Mouse (Mus musculus): ENCODE results near the gene 1600012H06Rik. TPM values are rescaled to one million over a fixed set of nuclear protein-coding genes. Genes with fewer than 3 reads are reported as not detected.

Gene 1600012H06Rik
- polyA plus RNA-seq (2012), result 1.4 and 1.8 TPM in 2 replicates

- TF ChIP-seq GATA1 (IDR thresholded peaks at IDR 0.05; ENCODE audit: low read length), result no peak
Measured at GRCm38 (mm10) chr17:14943009-14943728, at the start of gene 1600012H06Rik, which contains the start of gene Wdr27. TSS of gene 1600012H06Rik (plus strand) at chr17:14943184. TSS of gene Wdr27 (minus strand) at chr17:14943158.

DNA sequence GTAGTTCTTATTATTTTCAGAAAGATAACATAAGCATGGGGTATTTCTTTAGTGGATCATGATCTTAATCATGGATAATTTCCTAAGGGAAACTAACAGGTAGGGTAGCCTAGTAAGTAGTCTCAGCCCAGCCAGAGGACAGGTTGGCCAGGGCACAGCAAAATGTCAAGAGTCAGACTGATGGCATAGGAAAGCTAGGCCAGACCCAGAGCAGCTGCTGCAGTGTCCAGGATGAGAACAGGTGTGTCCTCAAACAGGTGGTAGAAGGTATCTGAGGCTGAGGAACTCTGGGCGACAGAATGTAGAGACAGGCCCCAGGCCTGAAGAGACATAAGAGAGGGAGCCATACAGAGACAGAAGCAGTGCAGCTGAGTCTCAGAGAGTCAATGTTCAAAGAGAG lies 44.0 kb upstream of the 1600012H06Rik start:
- no peak for TF ChIP-seq GATA1 (IDR thresholded peaks at IDR 0.05; ENCODE audit: low read length)

DNA sequence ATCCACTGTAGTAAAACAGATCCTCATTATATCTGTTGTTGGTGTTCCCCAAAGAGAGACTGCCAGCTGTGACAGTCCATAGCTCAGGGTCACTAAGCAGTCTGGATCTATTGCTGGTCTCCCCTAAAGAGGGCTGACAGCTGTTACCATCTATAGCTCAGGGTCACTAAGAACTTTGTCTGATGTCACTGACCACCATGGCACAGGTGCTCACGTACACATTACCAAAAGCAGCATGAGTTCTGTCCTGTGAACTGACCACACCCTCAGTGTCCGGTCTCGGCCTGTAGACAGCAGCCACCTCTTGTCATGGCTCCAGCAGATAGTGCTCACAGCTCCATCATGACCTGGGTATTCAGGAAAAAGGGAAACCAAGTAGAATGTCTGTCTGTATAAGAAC lies 39.8 kb upstream of the 1600012H06Rik start:
- no peak for TF ChIP-seq GATA1 (IDR thresholded peaks at IDR 0.05; ENCODE audit: low read length)

DNA sequence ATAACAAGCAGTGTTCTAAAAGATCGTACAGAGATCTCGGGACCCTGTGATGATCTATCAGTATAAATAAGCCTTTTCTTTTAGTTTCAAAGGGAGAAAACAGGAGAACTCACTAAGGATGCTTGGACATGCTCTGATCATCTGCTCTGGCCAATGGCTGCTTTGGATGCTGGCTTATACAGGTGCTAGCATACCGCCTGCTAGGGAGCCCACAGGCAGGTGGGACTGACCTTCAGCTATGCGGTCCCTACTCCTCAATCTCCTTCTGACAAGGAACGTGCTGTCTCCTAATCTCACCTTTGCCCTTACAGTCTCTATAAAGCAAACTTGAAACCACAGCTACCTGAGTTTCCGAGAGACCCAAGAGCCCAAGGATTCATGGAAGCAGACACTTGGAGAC lies 38.8 kb upstream of the 1600012H06Rik start:
- TF ChIP-seq GATA1 (IDR thresholded peaks at IDR 0.05; ENCODE audit: low read length), result no peak

GRCm38 (mm10) chr17:14904637-14905265 lies 38.2 kb upstream of the 1600012H06Rik start:
- TF ChIP-seq GATA1 (IDR thresholded peaks at IDR 0.05; ENCODE audit: low read length), result no peak

DNA sequence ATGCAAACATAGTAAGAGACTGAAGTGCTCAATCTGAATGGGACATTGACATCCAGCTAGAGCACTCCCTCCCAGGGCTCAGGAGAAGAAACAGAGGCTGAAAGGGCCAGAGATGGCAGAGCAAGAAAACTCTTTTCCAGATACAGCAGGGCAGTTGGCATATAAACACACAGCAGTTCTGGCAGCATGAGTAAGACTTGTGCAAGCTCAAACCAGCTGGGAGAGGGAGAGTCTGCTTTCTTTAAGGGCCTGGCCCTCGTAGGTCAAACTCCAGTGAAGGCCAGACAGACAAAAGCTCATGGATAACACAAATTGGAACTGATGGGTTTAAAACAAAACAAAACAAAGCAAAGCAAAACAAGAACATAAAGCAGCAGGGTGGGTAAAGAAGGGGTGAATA lies 36.4 kb upstream of the 1600012H06Rik start:
- no peak for TF ChIP-seq GATA1 (IDR thresholded peaks at IDR 0.05; ENCODE audit: low read length)

GRCm38 (mm10) chr17:14907136-14907535 lies 35.8 kb upstream of the 1600012H06Rik start:
- TF ChIP-seq GATA1 (IDR thresholded peaks at IDR 0.05; ENCODE audit: low read length), result no peak

GRCm38 (mm10) chr17:14909331-14909730 lies 33.7 kb upstream of the 1600012H06Rik start:
- no peak for TF ChIP-seq GATA1 (IDR thresholded peaks at IDR 0.05; ENCODE audit: low read length)

DNA sequence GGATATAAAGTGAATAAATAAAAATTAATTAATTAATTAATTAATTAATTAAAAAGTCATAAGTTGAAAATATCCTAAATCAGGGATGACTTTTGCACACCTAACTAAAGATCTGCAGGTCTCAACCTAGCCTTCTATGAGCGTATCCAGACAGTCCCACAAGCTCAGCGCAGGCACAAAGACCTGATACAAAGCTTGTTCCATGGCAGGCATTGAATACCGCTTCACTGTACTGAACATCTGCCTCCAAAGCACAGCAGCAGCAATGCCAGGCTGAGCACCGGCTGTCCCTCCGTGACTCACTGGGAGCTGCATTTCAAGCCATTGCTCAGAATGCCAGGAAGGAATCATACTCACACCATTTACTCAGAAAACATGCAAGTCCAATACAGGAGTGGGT lies 32.2 kb upstream of the 1600012H06Rik start:
- TF ChIP-seq GATA1 (IDR thresholded peaks at IDR 0.05; ENCODE audit: low read length), result no peak

DNA sequence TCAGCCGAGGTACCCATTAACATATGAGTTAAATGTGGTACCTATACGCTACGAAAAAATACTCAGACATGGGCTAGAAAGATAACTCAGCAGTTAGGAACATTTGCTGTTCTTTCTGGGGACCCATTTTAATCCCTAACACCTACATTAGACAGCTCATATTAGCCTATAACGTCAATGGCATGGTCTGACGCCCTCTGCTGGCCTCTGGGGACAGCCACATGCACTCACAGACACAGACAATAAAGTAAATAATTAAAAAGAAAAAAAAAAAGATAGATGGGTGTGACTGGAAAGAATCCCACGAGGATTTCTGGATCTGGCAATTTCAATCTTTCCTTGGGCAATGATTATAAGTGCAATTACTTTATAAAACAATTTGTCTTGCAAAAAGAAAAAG lies 30.6 kb upstream of the 1600012H06Rik start:
- no peak for TF ChIP-seq GATA1 (IDR thresholded peaks at IDR 0.05; ENCODE audit: low read length)

GRCm38 (mm10) chr17:14912981-14913380 lies 30.0 kb upstream of the 1600012H06Rik start:
- no peak for TF ChIP-seq GATA1 (IDR thresholded peaks at IDR 0.05; ENCODE audit: low read length)

GRCm38 (mm10) chr17:14914401-14914800 lies 28.6 kb upstream of the 1600012H06Rik start:
- no peak for TF ChIP-seq GATA1 (IDR thresholded peaks at IDR 0.05; ENCODE audit: low read length)

DNA sequence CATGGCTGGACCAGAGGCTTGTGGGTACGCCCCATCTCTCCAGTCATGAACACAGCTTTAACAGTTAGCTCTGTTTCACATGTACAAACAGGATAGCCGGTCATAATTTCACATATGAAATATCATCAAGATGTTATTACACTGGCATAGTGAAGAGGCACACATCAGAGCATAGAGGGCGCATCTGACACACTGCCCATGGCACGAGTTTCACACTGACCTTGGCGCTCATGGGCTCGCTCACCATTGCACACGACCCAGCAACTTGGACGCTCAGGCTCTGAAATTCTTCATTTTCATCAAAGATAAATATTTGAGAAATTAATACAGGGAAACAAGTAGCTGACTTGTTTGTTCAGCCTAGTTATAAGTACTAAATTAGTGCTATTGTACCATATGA lies 25.1 kb upstream of the 1600012H06Rik start:
- TF ChIP-seq GATA1 (IDR thresholded peaks at IDR 0.05; ENCODE audit: low read length), result no peak

DNA sequence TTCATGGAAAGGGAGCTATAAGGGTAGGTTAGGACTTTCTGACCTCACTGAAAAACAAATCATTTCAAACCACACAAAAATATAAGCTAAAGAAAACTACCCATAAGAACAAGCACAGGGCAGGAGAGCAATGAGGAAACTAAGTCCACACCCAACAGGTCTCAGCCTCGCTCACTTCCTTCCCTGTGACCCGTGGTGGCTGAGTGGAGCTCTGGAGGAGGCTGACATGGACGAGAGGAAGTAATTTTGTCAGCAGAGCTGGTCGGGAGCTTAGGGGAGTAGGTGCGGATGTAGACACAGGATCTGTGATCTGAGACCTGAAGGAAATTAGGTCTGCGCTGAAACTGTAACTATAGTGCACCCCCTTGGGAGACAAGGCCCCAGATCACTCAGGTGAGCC lies 21.4 kb upstream of the 1600012H06Rik start:
- TF ChIP-seq GATA1 (IDR thresholded peaks at IDR 0.05; ENCODE audit: low read length), result no peak

GRCm38 (mm10) chr17:14927644-14928218 lies 15.3 kb upstream of the 1600012H06Rik start:
- TF ChIP-seq GATA1 (IDR thresholded peaks at IDR 0.05; ENCODE audit: low read length), result no peak

GRCm38 (mm10) chr17:14928631-14929030 lies 14.4 kb upstream of the 1600012H06Rik start:
- no peak for TF ChIP-seq GATA1 (IDR thresholded peaks at IDR 0.05; ENCODE audit: low read length)

GRCm38 (mm10) chr17:14930697-14931096 lies 12.3 kb upstream of the 1600012H06Rik start:
- no peak for TF ChIP-seq GATA1 (IDR thresholded peaks at IDR 0.05; ENCODE audit: low read length)

Data from G1E-ER4 (cell line).